Mouse (Mus musculus): Measurements from ENCODE around the gene Cobll1.

Gene Cobll1

DNA sequence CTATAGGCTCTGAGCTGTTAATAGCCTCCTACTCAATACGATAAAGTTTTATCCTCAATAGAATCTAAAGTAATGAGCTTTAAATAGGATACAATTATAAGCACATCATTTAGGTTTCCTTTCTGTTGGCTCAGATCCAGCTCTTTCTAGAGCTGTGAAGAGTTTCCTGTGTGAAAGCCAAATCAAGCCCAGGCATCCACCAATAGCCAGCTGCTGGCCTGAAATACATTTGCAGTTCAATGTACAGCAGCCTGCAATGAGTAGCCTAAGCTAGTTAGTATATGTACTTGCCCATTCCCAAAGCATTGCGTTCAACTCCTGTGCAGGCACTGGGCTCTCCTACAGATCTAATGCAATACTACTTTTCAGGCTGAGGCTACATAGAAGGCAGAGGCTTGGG lies 145.2 kb downstream of the Cobll1 start:
- CTCF ChIA-PET, result no interaction called here

DNA sequence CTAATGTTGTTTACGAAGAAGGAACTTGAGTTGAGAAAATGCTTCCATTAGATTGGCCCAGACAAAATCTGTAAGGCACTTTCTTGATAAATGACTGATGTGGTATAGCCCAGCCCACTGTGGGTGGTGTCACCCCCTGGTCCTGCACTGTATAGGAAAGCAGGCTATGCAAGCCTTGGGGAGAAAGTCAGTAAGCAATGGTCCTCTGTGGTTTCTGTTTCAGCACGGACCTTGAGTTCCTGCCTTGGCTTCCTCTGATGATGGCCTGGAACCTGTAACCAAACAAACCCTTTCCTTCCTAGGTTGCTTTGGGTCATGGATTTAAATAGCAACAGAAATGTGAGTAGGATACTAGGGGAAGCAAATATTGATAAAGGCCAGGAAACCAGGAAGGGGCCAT lies 148.2 kb downstream of the Cobll1 start:
- CTCF ChIA-PET, result interaction anchor here (0.7 kb wide), 1 partner anchor 440 kb away, joined by 3 read pairs; no protein-coding TSS in a partner anchor

DNA sequence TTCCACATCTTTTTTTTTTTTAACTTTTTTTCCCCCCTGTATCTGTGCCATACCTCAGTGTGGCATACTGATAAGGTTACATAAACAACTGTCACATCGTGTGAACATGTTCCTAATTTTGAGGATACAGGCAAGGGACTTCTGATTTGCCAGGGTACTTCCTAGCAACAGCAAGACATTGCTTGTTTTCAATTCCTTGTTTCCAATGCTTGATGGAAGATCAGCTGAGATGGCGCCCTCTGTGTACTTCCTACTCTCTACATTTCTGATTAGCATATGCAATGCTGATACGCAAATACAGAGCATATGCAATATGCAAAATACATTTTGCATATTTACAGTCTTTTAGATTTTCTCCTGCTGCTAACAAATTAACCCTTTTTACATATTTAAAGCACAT lies 152.0 kb downstream of the Cobll1 start:
- CTCF ChIA-PET, result no interaction called here

DNA sequence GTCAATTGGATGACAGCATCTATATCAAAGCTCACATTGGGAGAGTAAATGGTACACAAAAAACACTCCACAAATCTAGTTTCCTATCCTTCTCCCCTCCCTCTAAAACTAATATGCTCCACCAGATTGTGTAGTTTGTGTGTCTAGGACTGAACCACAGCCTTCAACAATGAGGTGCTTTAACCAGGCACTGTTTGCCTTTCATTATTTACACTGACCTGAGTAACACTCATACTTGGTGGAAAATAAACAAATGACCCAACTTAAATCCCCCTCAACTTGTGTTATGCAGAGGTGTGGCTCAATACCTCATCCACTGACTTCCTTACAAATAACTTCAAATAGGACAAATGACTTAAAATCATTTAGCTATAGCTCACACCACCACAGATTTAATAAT lies 155.8 kb downstream of the Cobll1 start:
- CTCF ChIA-PET, result no interaction called here

DNA sequence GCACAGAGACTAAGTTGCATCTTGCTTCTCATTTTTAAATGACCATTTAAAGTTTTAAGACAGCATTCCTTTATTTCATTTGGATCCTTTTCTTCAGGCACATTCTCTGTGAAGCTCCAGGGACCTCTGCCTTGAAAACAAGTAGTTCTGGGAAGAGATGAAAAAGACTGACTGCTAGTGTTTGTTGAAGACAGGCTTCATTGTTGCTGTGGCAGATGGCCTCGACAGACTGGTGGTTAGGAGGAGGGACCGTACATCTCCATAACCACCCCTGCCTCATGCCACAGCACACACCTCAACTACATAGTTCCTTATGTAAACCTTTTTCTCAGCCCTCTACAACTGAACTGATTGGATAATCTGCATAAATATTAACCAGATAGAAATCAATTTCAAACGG lies 161.7 kb downstream of the Cobll1 start:
- CTCF ChIA-PET, result no interaction called here

DNA sequence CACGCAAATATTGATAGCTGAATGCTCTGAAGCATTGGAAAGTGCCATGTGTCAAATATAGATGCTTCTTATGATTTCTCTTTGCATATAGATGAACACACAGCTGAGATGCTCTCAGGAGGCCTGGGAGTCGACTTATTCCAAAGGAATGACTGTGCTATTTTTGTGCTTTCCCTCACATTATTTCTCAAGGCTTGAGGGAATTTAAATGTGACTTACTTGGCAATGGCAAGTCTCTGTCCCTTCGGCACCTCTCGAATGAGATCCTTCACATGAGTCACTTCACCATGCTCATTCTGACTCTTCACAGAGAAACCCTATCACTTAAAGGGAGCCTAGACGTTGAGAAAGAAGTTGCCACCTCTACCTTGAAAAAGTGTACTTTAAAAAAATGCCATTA lies 163.4 kb downstream of the Cobll1 start:
- CTCF ChIA-PET, result no interaction called here

DNA sequence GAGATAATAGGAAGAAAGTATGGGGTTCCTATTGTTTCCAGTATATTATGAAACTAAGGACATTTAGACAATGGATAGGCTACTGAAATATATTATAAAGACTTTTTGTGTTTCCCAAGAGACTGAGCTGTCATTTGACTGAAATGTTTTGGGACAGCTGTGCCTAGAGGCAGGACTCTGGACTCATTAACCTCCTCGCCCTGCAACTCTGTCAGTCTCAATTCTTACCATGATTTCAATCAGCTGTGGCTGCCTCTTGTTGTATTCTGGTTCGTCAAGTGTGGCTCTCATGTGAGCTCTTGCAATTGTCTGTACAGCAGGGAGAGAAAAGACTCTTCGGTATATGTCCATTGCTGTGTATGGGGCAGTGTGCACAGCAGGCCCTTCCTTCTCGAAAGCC lies 163.8 kb downstream of the Cobll1 start:
- CTCF ChIA-PET, result no interaction called here

DNA sequence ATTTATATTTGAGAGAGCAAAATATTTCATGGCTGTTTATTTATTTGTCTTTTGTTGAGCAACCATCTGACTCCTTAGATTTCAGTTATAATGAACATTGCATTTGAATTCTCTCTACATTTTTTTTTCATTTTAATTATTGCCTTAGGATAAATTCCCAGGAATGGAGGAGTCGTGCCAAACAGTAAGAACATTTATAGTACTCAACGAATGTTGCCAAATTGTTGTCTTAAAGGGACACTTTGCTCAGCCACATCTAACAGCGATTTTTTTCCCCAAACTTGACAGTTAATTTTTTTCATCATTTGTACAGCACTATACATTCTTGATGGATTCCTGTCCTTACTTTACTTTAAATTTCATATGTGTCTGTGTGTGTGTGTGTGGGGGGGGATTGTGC lies 167.0 kb downstream of the Cobll1 start:
- CTCF ChIA-PET, result no interaction called here

DNA sequence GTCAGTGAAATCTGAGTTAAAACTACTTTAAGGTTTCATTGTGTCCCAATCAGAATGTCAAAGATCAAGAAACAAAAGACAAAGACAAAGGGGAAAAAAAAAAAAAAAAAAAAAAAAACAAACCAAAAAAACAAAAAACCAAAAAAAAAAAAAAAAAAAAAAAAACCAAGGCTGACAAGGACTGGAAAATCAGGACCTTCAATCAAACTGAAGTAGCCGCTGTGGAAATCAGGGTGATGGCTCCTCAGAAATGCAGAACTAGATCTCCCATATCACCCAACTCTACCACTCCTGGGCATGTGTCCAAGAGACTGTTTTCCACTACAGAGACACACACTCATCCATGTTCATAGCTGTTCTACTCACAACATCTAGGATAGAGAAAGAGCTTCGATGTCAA lies 185.4 kb downstream of the Cobll1 start:
- CTCF ChIA-PET, result no interaction called here

DNA sequence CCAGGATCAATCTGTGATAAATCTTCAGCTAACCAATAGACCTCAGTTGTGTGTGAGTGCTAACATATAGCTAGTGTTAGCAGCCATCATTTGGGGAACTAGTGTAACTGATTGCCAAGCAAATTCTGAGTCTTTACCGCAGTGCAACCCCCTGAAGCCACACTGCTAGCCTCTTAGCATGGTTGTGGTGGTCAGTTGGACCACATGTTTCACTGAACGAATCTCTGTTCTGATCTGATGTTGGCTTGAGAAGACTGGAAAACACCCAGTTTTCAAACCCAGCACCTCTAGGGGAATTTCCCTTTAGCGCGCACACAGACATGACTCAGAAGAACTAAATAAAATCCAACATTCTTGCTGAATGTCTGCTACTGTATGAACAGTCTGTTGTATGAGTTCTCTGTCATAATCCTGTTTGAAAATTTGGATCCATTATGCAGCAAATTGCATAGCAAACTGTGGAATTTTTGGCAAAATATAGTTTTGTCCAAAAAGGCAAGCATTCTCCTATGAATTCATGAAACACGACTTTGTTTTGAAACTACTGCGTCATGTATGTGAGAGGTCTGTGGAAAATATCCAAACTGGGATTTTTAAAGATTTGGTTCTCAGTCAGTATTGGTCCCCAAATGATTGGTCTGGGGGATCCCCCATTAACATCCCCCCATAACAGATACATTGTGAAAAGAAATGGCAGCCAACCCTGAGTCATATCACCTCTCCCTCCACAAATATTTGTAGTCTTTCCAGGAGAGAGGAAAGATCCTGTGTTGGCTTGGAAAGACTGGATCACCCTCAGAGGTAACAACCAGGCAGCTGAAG lies 186.8 kb downstream of the Cobll1 start:
- CTCF ChIA-PET, result no interaction called here

DNA sequence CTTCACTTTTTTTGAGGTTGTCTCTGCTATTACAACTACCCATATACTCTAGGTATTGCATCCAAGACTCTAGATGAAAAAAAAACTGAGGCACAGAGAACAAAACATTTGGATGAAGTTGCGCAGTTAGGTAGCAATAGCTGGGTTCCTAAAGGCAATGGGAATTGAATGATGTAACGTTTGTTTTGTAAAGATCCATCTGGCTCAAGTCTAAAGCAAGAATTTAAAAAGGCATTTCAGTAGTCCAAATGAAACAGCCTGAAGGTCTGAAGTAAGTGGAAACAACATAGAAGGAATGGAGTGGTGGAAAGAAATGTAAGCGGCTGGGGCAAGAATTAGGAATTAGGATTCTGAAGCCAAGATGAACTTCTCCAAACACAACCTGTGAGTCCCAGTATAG lies 188.4 kb downstream of the Cobll1 start:
- CTCF ChIA-PET, result no interaction called here

DNA sequence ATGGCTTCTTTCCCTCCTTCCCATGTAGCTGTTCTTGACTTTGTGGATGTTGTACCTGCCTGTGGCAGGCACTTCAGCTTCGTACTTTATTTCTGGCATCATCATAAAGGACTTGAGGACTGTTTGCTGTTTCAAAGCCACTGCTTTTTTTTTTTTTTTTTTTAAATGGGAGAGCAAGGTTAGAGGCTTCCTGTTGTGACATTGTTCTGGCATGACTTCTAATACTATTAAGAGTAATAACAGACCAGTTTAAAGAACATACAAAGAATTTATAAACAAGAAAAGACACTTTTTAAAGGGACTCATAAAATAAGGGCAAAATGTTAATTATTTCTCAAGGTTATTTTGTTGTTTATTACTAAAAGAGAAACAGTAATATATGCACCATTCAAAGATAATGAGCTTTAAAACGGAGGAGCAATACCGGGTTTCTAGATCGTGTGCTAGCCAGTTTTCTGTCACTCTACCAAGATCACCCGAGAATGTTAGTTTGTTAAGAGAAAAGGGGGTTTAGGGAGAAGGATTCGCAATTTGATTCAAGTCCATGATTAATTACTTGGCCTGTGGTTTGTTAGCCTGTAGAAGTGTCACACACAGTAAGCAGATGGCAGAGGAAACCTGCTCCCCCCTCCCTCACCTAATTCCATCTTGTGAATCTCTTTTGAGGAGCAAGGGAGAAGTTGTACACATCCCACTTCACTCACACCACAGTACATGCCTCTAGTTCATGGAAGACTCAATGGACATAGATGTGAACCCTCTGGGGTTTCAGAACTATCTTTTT lies 190.8 kb downstream of the Cobll1 start:
- CTCF ChIA-PET, result no interaction called here

Data from spleen, embryonic (tissue).